In genomic region chr7:84749434-84750301, GRCm38 (mm10) we compare ENCODE assay signal across 8 mouse cellular contexts. TPM values are rescaled to one million over a fixed set of nuclear protein-coding genes. Genes with fewer than 3 reads are reported as not detected.
DNase-seq lines count a peak whose midpoint lies in the region; ATAC-seq and TF ChIP-seq lines count a peak whose summit lies in the region.

No protein-coding gene starts in this region.

- H3K36me3 ChIP-seq in MEL (ENCODE audit: control insufficient read depth in 1 of 2, insufficient read depth in 2 of 2, low read length in 2 of 2) = no peaks in the 10 kb centered on the region
- no peaks in the 10 kb centered on the region for H3K36me3 ChIP-seq in forebrain, embryonic 14.5 days (ENCODE audit: control insufficient read depth, insufficient read depth, low read length)
- no peaks in the 10 kb centered on the region for H3K36me3 ChIP-seq in liver, embryonic 16.5 days (ENCODE audit: control insufficient read depth, insufficient read depth)

- peak; percentile 22 to 56 (median 53); a peak in 5 of 6 replicates for TF ChIP-seq CTCF in MEL (IDR thresholded peaks at IDR 0.05 in 2 of 3, conservative IDR thresholded peaks at IDR 0.05 in 1 of 3; ENCODE audit: control insufficient read depth in 1 of 3, insufficient read depth in 1 of 3, low read depth in 2 of 3, low read length in 3 of 3, poor library complexity in 1 of 3, severe bottlenecking in 1 of 3)

- no peak overlapping the region for H3K4me3 ChIP-seq in MEL (ENCODE audit: control insufficient read depth in 1 of 2, insufficient read depth in 1 of 2, low read depth in 2 of 2, low read length in 2 of 2)
- H3K4me3 ChIP-seq in forebrain, embryonic 14.5 days (ENCODE audit: low read depth, low read length) = peak overlapping the region; percentile 36
- H3K4me3 ChIP-seq in liver, embryonic 16.5 days (ENCODE audit: low read depth, low read length) = peak overlapping the region; percentile 48

- H3K9ac ChIP-seq in MEL (ENCODE audit: control insufficient read depth, low read depth, low read length, poor library complexity, severe bottlenecking) = no peak overlapping the region
- H3K9ac ChIP-seq in forebrain, embryonic 14.5 days (ENCODE audit: low read length) = peak overlapping the region; percentile 60
- H3K9ac ChIP-seq in liver, embryonic 16.5 days (ENCODE audit: low read depth, low read length) = peak overlapping the region; percentile 42; the same call in 1 of the 2 replicates

- TF ChIP-seq POLR2A in MEL (IDR thresholded peaks at IDR 0.05; ENCODE audit: control insufficient read depth in 1 of 2, insufficient read depth in 1 of 2, low read depth in 1 of 2, low read length in 2 of 2, poor library complexity in 1 of 2) = no peak

- under 1% methylated on average over 21 of the region's 21 CpGs for WGBS in forebrain, embryonic 14.5 days
- WGBS in large intestine, adult 2 months = 2% methylated on average over 21 of the region's 21 CpGs
- 6% methylated on average over 21 of the region's 21 CpGs for WGBS in liver, embryonic 16.5 days (ENCODE audit: insufficient replicate concordance)

- DNase-seq in MEL (ENCODE audit: low read depth, low spot score) = peak; percentile 47
- DNase-seq in cerebellum, adult 11-12 months = peak; percentile 71
- peak; percentile 89 for DNase-seq in forebrain, embryonic 14.5 days (ENCODE audit: low spot score)
- peak; percentile 44 to 73 for DNase-seq in heart, postnatal 14 days
- peak; percentile 64 for DNase-seq in large intestine, adult 2 months (ENCODE audit: low read depth, low spot score)
- peak; percentile 54 for DNase-seq in thymus, postnatal 14 days

- H3K27ac ChIP-seq in MEL (ENCODE audit: control insufficient read depth, low read depth, low read length) = no peak overlapping the region
- no peak overlapping the region for H3K27ac ChIP-seq in forebrain, embryonic 14.5 days (ENCODE audit: low read depth, low read length)
- H3K27ac ChIP-seq in liver, embryonic 16.5 days (ENCODE audit: low read length) = no peak overlapping the region

- H3K4me2 ChIP-seq in forebrain, embryonic 14.5 days (ENCODE audit: low read length) = peak overlapping the region; percentile 57
- H3K4me2 ChIP-seq in liver, embryonic 16.5 days (ENCODE audit: low read depth, low read length) = peak overlapping the region; percentile 74

- intact Hi-C loops in heart, postnatal 14 days (cut with DNase I) = no loop called here

- H3K79me2 ChIP-seq in MEL (ENCODE audit: control insufficient read depth, insufficient read depth, low read length, poor library complexity) = no peaks in the 10 kb centered on the region

- no peaks in the 10 kb centered on the region for H3K9me3 ChIP-seq in MEL (replicated peaks; ENCODE audit: insufficient read depth, low read length)
- no peaks in the 10 kb centered on the region for H3K9me3 ChIP-seq in forebrain, embryonic 14.5 days (replicated peaks; ENCODE audit: control insufficient read depth, low read length)
- H3K9me3 ChIP-seq in liver, embryonic 16.5 days (replicated peaks; ENCODE audit: control insufficient read depth, low read length) = no peaks in the 10 kb centered on the region

- TF ChIP-seq RAD21 in MEL (IDR thresholded peaks at IDR 0.05; ENCODE audit: low read depth, low read length) = peak; percentile 35

- no peak for TF ChIP-seq EP300 in MEL (IDR thresholded peaks at IDR 0.05; ENCODE audit: low read depth in 1 of 2, low read length in 2 of 2)

- peaks cover 0 to 2% of the 10 kb centered on the region in 2 experiments; a peak in 3 of 4 replicates for H3K27me3 ChIP-seq in MEL (ENCODE audit: control insufficient read depth in 1 of 2, insufficient read depth in 2 of 2, low read length in 2 of 2)
- no peaks in the 10 kb centered on the region for H3K27me3 ChIP-seq in forebrain, embryonic 14.5 days (replicated peaks; ENCODE audit: control insufficient read depth, insufficient read depth, low read length)
- H3K27me3 ChIP-seq in liver, embryonic 16.5 days (ENCODE audit: control insufficient read depth, insufficient read depth, low read depth, low read length) = peaks cover 9% of the 10 kb centered on the region

- ATAC-seq in forebrain, embryonic 14.5 days = peak; percentile 92
- no peak for ATAC-seq in liver, embryonic 16.5 days (ENCODE audit: low read depth)
- 0 out of 2 replicates have a peak, but pooled peaks have one; percentile 26 for ATAC-seq in neutrophil, adult 5-6 weeks (ENCODE audit: extremely low read depth, insufficient number of reproducible peaks, low FRiP score, poor library complexity, severe bottlenecking)

- H3K4me1 ChIP-seq in MEL (ENCODE audit: control insufficient read depth in 1 of 2, insufficient read depth in 2 of 2, low read length in 2 of 2) = no peaks in the 10 kb centered on the region
- H3K4me1 ChIP-seq in forebrain, embryonic 14.5 days (ENCODE audit: control insufficient read depth, insufficient read depth, low read length) = peaks cover 3% of the 10 kb centered on the region; the same call in 1 of the 2 replicates
- H3K4me1 ChIP-seq in liver, embryonic 16.5 days (ENCODE audit: control insufficient read depth, low read depth, low read length) = peaks cover 6% of the 10 kb centered on the region

TF ChIP-seq in MEL, 35 proteins besides CTCF, POLR2A, EP300 and RAD21:
- TF ChIP-seq POLR2AphosphoS2 (IDR thresholded peaks at IDR 0.05; ENCODE audit: low read length) = no peak
- no peak for TF ChIP-seq MAFK (IDR thresholded peaks at IDR 0.05; ENCODE audit: borderline replicate concordance, low read depth, low read length)
- peak; percentile 59 for TF ChIP-seq SMC3 (IDR thresholded peaks at IDR 0.05; ENCODE audit: low read depth, low read length)
TF ChIP-seq in MEL: peak in this region for 1.

RNA-seq across cellular contexts. Expression of gene Zfand6, which starts 59.9 kb away (rescaled TPM):
- total RNA-seq in MEL (2012; rRNA removed) = 20.3 and 26.8 TPM in 2 replicates
- polyA plus RNA-seq in MEL (2012; ENCODE audit: insufficient read depth in 1 of 2, insufficient read length in 2 of 2, low read depth in 1 of 2, low replicate concordance in 2 of 2, missing spikeins in 1 of 2) = 100 to 1,000 TPM in 1 of 2 experiments, 10 to 100 TPM in 1; 39.9 to 315 TPM
- 220 and 234 TPM in 2 replicates for polyA plus RNA-seq in forebrain, embryonic 14.5 days (2014; fragmentation: Nextera tagmentation; extraction: Ambion mirVana)
- 10 to 100 TPM; 95.4 to 97.4 TPM for total RNA-seq in heart, postnatal 14 days (2021)
- 76.0 and 99.6 TPM in 2 replicates for polyA plus RNA-seq in large intestine, adult 2 months (2012; rRNA removed)
- polyA plus RNA-seq in liver, embryonic 16.5 days (2015; fragmentation: Nextera tagmentation; extraction: Ambion mirVana) = 154 and 157 TPM in 2 replicates
- 116 and 123 TPM in 2 replicates for total RNA-seq in neutrophil, adult 5-6 weeks (2017)

Comparison
In these comparisons a context has a peak if more than half of its experiments do, and no peak if none do; other contexts are left out.
1. H3K4me3 ChIP-seq: peak in forebrain, embryonic 14.5 days (single experiment) and liver, embryonic 16.5 days (single experiment); none in MEL (0 of 2).
2. Peak in every context shown above with its lines, with median percentiles within 50 percentile points of each other: DNase-seq.